Mouse (Mus musculus): ENCODE data around the gene Eps8l2. TPM values are rescaled to one million over a fixed set of nuclear protein-coding genes. Genes with fewer than 3 reads are reported as not detected.

Eps8l2 gene
- polyA plus RNA-seq, 1 experiment, result 0.44 TPM

- H3K79me2 ChIP-seq (ENCODE audit: control insufficient read depth, insufficient read depth), result no peaks in the 10 kb centered on the region
- H3K36me3 ChIP-seq (ENCODE audit: control insufficient read depth, insufficient read depth), result peaks cover 3% of the 10 kb centered on the region
- no peak for TF ChIP-seq MYOD1 (IDR thresholded peaks at IDR 0.05; ENCODE audit: control insufficient read depth in 1 of 3, insufficient read length in 2 of 3, low read depth in 2 of 3)
- TF ChIP-seq USF1 (IDR thresholded peaks at IDR 0.05; ENCODE audit: low read depth), result no peak
Observed at GRCm38 (mm10) chr7:141302702-141303268, 35.9 kb upstream of the Eps8l2 start.

GRCm38 (mm10) chr7:141304537-141304936, 34.1 kb upstream of the Eps8l2 start:
- Histone ChIP-seq H3K79me2 (ENCODE audit: control insufficient read depth, insufficient read depth) (no peaks in the 10 kb centered on the region), H3ac (ENCODE audit: control insufficient read depth, insufficient read length) (no peak overlapping the region), H3K4me2 (ENCODE audit: low read depth) (no peak overlapping the region), H3K27me3 (ENCODE audit: control insufficient read depth, insufficient read depth, insufficient read length) (no peaks in the 10 kb centered on the region), H3K4me3 (no peak overlapping the region), H3K36me3 (ENCODE audit: control insufficient read depth, insufficient read depth) (peaks cover 12% of the 10 kb centered on the region)
- TF ChIP-seq MAX (IDR thresholded peaks at IDR 0.05; ENCODE audit: low read depth) (no peak), POLR2A (IDR thresholded peaks at IDR 0.05; ENCODE audit: insufficient read length, low read depth) (no peak), REST (IDR thresholded peaks at IDR 0.05; ENCODE audit: insufficient read depth, insufficient read length) (no peak), MYOD1 (IDR thresholded peaks at IDR 0.05; ENCODE audit: control insufficient read depth in 1 of 3, insufficient read length in 2 of 3, low read depth in 2 of 3) (no peak), USF1 (IDR thresholded peaks at IDR 0.05; ENCODE audit: low read depth) (no peak), POLR2AphosphoS2 (IDR thresholded peaks at IDR 0.05; ENCODE audit: insufficient read length, low read depth) (no peak), TCF12 (IDR thresholded peaks at IDR 0.05; ENCODE audit: insufficient read depth, poor library complexity, severe bottlenecking) (no peak), TCF3 (IDR thresholded peaks at IDR 0.05; ENCODE audit: insufficient read length, low read depth) (no peak), E2F4 (IDR thresholded peaks at IDR 0.05; ENCODE audit: insufficient read depth) (no peak), CEBPB (IDR thresholded peaks at IDR 0.05; ENCODE audit: insufficient read depth, poor library complexity, severe bottlenecking) (no peak), MYOG (IDR thresholded peaks at IDR 0.05; ENCODE audit: control insufficient read depth in 1 of 3, insufficient read depth in 1 of 3, insufficient read length in 2 of 3, low read depth in 2 of 3) (no peak), SRF (IDR thresholded peaks at IDR 0.05; ENCODE audit: control insufficient read depth, insufficient read length, low read depth) (no peak)

More at GRCm38 (mm10) chr7:141302702-141303268, 35.9 kb upstream of the Eps8l2 start:
- Histone ChIP-seq H3K4me3 (no peak overlapping the region), H3K27me3 (ENCODE audit: control insufficient read depth, insufficient read depth, insufficient read length) (no peaks in the 10 kb centered on the region), H3ac (ENCODE audit: control insufficient read depth, insufficient read length) (no peak overlapping the region), H3K4me2 (ENCODE audit: low read depth) (no peak overlapping the region)

DNA sequence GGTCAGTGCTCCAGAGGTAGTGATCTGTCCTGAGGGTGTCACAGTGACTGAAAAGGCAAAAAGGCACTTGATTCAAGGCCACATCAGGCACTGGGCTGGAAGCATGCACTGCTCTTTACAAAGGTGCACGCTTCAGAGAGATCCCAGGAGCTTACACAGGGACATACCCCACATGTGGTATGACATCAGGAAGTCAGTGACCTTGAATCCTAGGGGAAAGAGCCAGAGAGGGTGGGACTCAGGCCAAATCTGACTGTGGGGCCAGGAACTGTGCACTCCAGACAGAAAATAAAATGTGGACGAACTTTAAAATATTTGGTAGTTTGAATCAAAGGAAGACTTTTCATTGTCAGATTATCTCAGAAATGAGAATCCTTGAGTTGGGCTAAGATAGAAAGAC, 24.3 kb upstream of the Eps8l2 start:
- H3K4me3 ChIP-seq, result no peak overlapping the region
- H3ac ChIP-seq (ENCODE audit: control insufficient read depth, insufficient read length), result no peak overlapping the region
- H3K36me3 ChIP-seq (ENCODE audit: control insufficient read depth, insufficient read depth), result peaks cover 61% of the 10 kb centered on the region
- H3K79me2 ChIP-seq (ENCODE audit: control insufficient read depth, insufficient read depth), result no peaks in the 10 kb centered on the region
- no peaks in the 10 kb centered on the region for H3K27me3 ChIP-seq (ENCODE audit: control insufficient read depth, insufficient read depth, insufficient read length)
- no peak for TF ChIP-seq POLR2AphosphoS2 (IDR thresholded peaks at IDR 0.05; ENCODE audit: insufficient read length, low read depth)
- no peak for TF ChIP-seq MAX (IDR thresholded peaks at IDR 0.05; ENCODE audit: low read depth)
- TF ChIP-seq TCF3 (IDR thresholded peaks at IDR 0.05; ENCODE audit: insufficient read length, low read depth), result no peak
- TF ChIP-seq MYOG (IDR thresholded peaks at IDR 0.05; ENCODE audit: control insufficient read depth in 1 of 3, insufficient read depth in 1 of 3, insufficient read length in 2 of 3, low read depth in 2 of 3), result no peak
- TF ChIP-seq TCF12 (IDR thresholded peaks at IDR 0.05; ENCODE audit: insufficient read depth, poor library complexity, severe bottlenecking), result no peak
- TF ChIP-seq SRF (IDR thresholded peaks at IDR 0.05; ENCODE audit: control insufficient read depth, insufficient read length, low read depth), result no peak
- TF ChIP-seq E2F4 (IDR thresholded peaks at IDR 0.05; ENCODE audit: insufficient read depth), result no peak
- no peak for TF ChIP-seq MYOD1 (IDR thresholded peaks at IDR 0.05; ENCODE audit: control insufficient read depth in 1 of 3, insufficient read length in 2 of 3, low read depth in 2 of 3)
- no peak for TF ChIP-seq REST (IDR thresholded peaks at IDR 0.05; ENCODE audit: insufficient read depth, insufficient read length)
- H3K4me2 ChIP-seq (ENCODE audit: low read depth), result no peak overlapping the region

- no peaks in the 10 kb centered on the region for H3K79me2 ChIP-seq (ENCODE audit: control insufficient read depth, insufficient read depth)
- no peaks in the 10 kb centered on the region for H3K27me3 ChIP-seq (ENCODE audit: control insufficient read depth, insufficient read depth, insufficient read length)
- H3K4me3 ChIP-seq, result no peak overlapping the region
- H3K4me2 ChIP-seq (ENCODE audit: low read depth), result no peak overlapping the region
- no peak for TF ChIP-seq MYOG (IDR thresholded peaks at IDR 0.05; ENCODE audit: control insufficient read depth in 1 of 3, insufficient read depth in 1 of 3, insufficient read length in 2 of 3, low read depth in 2 of 3)
- no peak for TF ChIP-seq CEBPB (IDR thresholded peaks at IDR 0.05; ENCODE audit: insufficient read depth, poor library complexity, severe bottlenecking)
- peaks cover 57% of the 10 kb centered on the region for H3K36me3 ChIP-seq (ENCODE audit: control insufficient read depth, insufficient read depth)
- H3ac ChIP-seq (ENCODE audit: control insufficient read depth, insufficient read length), result no peak overlapping the region
Observed at GRCm38 (mm10) chr7:141315076-141315475, 23.6 kb upstream of the Eps8l2 start.

DNA sequence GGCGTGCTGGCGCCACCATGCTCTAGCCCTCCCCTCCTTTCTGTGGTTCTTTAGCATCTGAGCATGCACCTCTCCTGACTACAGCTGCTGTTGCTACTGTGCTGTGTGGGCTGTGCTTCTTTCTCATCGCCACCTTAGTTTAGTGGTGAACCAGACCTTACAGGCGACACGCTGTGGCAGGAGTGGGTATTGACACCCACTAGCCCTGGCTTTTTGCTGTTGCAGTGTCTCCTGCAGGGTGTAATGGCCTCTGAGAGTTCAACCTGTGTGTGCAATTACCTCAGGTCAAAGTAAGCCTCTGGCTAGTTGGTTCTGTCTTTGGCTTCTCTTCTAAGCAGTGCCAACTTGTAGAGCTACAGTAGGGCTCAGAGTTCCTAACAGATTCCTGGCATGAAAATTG, 22.7 kb upstream of the Eps8l2 start:
- H3K36me3 ChIP-seq (ENCODE audit: control insufficient read depth, insufficient read depth), result peaks cover 54% of the 10 kb centered on the region
- H3K4me3 ChIP-seq, result no peak overlapping the region
- no peak for TF ChIP-seq REST (IDR thresholded peaks at IDR 0.05; ENCODE audit: insufficient read depth, insufficient read length)
- no peak for TF ChIP-seq MAX (IDR thresholded peaks at IDR 0.05; ENCODE audit: low read depth)
- TF ChIP-seq MYOG (IDR thresholded peaks at IDR 0.05; ENCODE audit: control insufficient read depth in 1 of 3, insufficient read depth in 1 of 3, insufficient read length in 2 of 3, low read depth in 2 of 3), result no peak
- no peak for TF ChIP-seq USF1 (IDR thresholded peaks at IDR 0.05; ENCODE audit: low read depth)
- no peak for TF ChIP-seq CEBPB (IDR thresholded peaks at IDR 0.05; ENCODE audit: insufficient read depth, poor library complexity, severe bottlenecking)
- TF ChIP-seq MYOD1 (IDR thresholded peaks at IDR 0.05; ENCODE audit: control insufficient read depth in 1 of 3, insufficient read length in 2 of 3, low read depth in 2 of 3), result no peak
- no peak for TF ChIP-seq SRF (IDR thresholded peaks at IDR 0.05; ENCODE audit: control insufficient read depth, insufficient read length, low read depth)
- no peak for TF ChIP-seq TCF12 (IDR thresholded peaks at IDR 0.05; ENCODE audit: insufficient read depth, poor library complexity, severe bottlenecking)
- TF ChIP-seq E2F4 (IDR thresholded peaks at IDR 0.05; ENCODE audit: insufficient read depth), result no peak
- TF ChIP-seq POLR2AphosphoS2 (IDR thresholded peaks at IDR 0.05; ENCODE audit: insufficient read length, low read depth), result no peak
- TF ChIP-seq TCF3 (IDR thresholded peaks at IDR 0.05; ENCODE audit: insufficient read length, low read depth), result no peak
- H3K4me2 ChIP-seq (ENCODE audit: low read depth), result no peak overlapping the region
- no peaks in the 10 kb centered on the region for H3K79me2 ChIP-seq (ENCODE audit: control insufficient read depth, insufficient read depth)
- H3K27me3 ChIP-seq (ENCODE audit: control insufficient read depth, insufficient read depth, insufficient read length), result no peaks in the 10 kb centered on the region
- H3ac ChIP-seq (ENCODE audit: control insufficient read depth, insufficient read length), result no peak overlapping the region
